Mouse (Mus musculus) kidney, postnatal 25 days (tissue): Measurements from ENCODE around the gene Stab1.

Source experiments
- DNase-seq, 2 experiments: peaks; one replicate each; pipeline ENCODE4 v3.0.0; 2021; ENCODE audit warnings: mixed read lengths in 2 of 2

Gene Stab1

DNA sequence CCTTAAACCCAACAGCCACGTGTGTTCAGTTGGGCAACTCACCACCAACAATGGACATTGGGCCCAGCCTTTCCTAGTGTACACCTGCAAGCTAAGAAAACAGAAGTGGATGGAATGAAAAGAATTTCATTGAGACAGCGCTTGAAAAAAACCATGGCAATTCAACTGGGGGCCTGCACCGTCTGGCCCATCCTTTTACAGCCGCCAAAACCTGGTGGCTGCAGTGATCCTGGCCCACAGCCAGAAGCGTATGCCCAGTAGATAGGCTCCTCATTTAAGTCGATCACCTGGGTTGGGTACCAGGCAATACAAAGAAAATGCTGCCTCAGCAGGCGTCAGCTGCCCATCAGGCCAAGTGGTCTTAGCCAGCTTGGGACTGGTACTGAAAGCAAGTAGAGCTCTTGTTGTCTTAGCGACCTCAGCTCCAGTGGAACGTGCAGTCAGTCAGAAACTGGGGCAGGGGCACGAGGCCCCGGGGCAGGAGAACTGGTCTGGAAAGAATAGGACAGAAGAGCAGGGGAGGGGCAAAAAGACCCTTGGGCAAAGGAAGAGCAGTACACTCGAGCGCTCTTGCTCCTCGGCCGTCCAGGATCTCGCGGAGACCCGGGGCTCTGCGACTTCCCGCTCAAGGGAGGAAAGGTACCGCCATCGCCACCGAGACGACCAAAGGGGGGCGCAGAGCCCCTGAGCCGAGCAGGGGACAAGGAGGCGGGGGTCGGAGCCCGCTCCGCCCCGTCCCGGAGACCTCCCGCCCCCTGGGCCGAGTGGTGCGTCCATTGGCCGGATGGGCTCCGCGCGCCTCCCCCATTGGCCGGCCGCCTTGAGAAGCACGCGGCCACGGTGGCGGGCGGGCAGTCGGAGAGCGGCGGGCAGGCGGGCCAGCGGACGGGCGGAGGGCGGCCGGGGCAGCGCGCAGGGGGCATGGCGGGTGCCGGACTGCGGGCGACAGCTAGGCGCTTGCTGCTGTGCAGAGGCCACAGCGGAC is 37.9 kb downstream of the Stab1 start, which contains the start of gene Nt5dc2:
Gene Nt5dc2 (plus strand): TSS at position 818 of the 985 bp plus-strand sequence.
- peak; percentile 92 to 96 for DNase-seq

DNA sequence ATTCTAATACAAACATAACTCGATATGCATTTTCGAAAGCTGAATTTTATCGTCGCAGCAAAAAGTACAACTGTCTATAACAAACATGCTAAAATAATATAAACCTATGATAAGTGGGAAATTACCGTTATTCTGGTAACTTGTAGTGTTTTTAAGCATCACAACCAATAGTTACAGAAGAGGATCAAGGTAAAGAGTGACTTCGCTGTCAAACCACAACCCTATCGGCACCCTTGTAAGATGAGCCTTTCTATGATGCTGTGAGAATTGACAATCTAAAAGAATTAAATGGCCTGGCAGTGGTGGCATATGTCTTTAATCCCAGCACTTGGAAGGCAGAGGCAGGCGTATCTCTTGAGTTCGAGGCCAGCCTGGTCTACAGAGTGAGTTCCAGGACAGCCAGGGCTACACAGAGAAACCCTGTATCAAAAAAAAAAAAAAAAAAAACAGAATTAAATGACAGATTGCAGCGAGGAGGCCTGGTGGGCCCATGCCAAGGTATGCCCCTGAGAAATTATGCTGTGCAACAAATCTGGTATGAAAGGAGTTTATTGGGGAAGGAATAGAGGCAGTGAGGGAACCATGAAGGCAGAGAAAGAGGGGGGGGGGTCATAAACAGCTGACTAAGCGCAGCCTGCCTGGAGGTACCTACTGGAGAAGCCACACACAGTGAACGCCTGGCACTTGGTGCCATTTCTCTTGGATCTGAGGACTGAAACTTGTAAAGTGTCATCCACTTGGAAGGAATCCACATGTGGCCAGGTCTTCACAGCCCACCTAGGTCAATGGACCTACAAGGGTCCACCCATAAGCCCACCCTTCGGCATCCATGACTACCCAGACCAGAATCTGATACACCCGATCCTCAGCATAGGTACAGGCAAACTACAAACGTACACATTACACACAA is 38.9 kb downstream of the Stab1 start:
- no peak for DNase-seq

DNA sequence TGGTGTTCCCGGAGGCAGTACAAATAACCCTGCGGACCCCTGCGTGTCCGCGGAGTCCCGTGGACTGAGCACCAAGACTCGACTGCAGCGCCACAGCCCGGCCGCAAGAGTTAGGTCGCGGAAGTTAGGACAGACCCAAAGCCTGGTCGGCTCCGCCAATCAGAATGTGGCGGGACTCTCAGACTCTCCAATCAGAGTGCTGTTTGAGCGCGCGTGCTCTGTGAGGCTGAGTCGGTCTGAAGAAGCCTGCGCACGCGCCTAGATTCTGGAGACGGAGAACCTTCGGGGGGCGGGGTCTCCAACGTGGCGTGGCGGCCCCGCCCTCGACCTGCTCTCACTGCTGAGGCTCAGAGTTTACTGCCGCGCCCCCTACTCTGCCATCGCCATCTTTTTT is 39.6 kb downstream of the Stab1 start, which contains the start of gene Smim4:
Gene Smim4 (minus strand): TSS at position 131 of the 394 bp plus-strand sequence.
- DNase-seq, result peak; percentile 100

DNA sequence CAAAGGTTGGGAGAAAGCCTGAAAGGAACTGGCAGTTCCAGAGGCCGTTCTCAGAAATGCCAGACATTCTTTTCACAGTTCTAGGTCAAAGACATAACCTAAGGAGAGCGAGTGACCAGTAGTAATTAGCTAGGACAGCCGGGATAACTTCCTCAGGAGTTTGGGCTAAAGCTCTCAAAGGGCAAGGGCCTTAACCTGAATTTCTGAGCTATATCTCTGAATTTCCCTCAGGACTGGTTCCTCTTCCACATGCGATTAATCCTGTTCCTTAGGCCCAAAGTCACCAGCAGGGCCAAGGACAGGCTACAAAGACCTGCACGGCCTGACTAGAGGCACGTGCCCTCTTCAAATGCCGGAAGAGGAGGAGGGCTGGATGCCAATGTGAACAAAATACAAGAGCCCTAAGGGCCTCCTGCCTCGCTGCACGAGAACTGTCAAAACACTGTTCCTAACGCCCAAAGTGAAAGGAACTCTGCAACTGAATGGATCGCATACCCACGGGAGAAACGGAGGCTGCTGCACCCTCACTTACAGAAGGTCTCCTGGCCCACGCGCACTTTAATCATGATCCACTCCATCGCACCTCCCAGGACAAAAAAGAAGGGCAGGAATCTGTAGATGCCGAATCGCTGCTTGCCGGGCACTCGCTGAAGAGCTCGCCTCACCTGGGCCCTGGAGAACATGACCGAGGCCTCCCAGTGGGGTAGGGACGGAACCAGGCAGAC is 40.2 kb downstream of the Stab1 start:
- peak; percentile 72 to 86 for DNase-seq

DNA sequence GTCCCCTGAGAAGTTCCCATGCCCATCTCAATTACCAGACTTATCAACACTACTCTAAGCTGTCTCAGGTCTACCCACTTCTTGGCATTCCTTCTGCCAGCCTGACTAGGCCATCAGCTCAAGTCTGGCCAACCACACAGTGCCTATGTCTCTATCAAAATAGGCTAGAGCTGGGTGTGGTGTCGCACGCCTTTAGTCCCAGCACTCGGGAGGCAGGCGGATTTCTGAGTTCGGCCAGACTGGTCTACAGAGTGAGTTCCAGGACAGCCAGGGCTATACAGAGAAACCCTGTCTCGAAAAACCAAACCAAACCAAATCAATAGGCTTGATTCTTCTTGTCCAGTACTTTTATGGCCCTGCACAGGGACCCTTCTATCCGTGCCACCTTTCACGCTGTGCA is 41.6 kb downstream of the Stab1 start:
- DNase-seq, result no peak

DNA sequence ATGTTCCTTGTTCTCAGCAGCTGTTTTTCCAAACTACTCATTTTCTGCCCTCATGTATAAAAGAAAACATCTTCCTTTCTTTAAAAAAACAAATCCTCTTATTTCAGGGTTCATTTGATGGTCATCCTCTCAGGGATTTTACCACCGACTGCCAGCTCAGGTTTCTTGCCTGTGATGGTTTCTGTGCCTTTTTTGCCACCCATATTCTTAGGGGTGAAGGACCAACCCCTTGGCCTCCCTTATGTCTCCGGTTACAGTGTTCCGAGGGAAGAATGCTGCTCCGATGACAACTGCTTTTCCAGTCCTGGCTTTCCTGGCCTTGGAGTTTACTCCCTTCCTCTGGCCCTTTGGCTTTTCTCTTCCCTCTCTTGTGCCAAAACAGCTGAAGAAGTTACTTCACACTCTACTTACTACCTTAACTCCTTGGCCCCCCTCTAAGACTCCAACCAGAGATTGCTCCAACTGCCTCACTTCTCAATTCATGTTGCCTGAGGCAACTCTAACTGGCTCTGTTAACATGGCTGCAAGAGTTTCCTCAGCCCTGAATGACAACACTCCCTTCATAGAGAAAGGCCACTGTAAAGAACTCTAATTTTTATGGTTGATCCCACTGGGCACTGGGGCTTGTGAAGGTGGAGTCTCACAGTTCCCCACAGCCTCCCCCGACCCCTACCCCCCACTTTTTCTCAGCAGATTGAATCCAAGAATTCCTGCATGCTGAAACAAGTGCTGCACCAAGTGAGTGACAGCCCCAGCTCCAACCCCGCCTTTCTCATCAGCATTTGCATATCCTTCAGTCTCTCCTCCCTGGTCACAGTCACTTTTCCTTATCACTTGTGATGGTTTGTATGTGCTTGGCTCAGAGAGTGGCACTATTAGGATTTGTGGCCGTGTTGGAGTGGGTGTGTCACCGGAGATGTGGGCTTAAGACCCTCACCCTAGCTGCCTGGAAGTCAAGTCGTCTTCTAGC is 43.0 kb downstream of the Stab1 start:
- no peak for DNase-seq

DNA sequence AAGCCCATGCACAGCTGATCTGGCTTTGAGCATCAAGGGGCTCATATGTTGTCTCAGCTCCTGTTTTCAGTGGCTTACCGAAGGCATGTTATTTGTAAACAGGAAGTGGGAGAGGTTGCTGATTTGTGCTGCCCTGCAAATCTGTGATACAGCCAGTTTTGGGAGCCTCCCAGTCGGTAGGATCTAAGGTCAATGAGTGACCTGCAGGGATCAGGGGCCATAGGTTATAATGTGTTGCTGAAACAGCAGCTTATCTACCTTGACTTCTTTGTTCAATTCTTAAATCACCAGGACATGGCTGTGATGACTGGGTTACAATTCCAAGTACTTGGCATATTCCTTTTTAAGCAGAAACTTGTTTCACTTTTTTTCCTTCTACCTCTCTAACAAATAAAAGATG is 52.9 kb downstream of the Stab1 start:
- DNase-seq, result no peak

DNA sequence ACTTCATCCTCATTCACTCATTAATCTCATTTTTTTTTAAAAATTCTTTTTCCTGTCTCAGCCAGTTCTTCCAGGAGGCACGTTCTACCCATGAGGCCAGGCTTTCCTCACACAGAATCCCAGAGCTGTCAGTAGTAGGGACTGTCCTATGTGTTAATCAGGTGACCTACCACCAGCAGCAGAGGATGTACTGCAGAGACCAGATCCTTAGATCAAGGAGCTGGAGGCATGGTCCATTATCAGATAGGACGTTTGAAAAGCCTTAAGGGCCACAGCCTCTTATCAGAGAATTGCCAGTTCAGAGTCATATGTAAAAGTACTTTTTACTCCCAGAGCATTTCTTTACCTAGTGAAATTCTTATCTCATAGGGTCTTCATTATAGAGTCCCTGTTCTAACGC is 54.4 kb downstream of the Stab1 start:
- no peak for DNase-seq

DNA sequence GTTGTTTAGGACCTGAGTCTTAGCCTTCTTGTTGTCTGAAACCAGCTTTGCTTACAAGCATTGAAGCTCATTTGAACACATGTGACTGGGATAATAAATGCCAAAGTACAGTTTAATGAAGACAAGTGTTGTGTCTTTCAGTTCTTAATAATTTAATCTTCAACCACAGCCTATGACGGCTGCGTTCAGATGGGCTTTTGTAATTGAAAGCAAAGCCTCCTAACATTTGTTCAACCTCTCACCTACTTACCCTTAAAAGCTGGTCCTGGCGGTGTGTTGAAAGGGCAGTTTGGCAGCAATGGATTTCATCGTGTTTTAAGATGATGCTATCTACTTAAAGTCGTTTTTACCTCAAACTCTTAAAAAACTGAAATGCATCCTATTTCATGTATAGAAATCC is 56.3 kb downstream of the Stab1 start:
- no peak for DNase-seq

DNA sequence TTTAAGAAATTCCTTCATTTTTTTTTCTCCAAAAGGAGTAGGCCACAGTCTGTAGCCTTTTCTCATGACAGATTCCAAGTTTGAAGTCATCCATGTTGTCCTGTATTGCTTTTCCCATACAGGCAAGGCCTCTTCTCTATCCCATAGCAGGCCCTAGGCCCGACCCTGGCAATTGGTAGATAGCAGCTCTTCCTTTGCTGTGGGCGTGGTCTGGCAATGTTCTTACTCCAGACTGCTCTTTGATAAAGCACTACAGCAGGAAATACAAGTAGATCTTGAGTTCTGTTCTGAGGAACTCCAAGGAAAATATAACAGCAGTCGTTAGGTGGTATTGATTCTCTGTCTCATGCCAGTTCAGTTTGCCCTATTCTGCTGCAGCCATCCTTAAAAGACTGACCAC is 57.8 kb downstream of the Stab1 start:
- no peak for DNase-seq

DNA sequence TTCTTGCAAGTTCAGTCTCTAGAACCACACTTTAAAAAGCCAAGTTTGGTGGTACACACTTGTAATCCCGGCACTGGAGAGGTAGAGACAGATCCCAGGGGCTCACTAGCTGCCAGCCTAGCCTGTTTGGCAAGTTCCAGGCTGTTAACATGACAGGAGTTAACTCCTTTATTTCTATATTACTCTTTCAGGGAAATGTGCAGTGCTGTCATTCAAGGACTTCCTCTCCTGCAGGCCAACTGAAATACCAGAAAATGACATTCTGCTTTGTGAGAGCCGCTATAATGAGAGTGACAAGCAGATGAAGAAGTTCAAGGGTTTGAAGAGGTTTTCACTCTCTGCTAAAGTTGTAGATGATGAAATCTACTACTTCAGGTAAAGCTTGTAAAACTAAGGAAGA is 63.3 kb downstream of the Stab1 start:
- no peak for DNase-seq

DNA sequence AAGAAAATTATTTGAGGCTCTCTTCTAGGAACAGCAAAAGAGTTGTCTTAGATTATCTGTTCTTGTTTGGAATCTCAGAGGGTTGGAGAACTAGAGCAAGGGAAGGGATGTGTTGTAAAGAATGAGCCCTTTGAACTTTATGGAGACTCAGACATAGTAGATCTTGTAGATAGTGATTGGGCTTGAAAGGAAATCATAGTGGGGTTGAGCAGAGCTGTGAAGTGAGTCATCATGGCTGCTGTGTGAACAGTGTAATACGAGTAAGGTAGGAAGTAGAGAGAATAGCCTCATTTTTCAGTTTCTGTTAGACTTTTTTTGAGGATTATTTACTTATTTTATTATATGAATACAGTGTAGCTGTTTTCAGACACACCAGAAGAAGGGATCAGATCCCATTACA is 78.5 kb downstream of the Stab1 start:
- no peak for DNase-seq
